Mouse (Mus musculus) hindbrain, embryonic 11.5 days (tissue): ENCODE data around the gene 2810004N23Rik. TPM values are rescaled to one million over a fixed set of nuclear protein-coding genes. Genes with fewer than 3 reads are reported as not detected.

Experiments used
- ATAC-seq: fragments of 200-750 bp; cut with Nextera tagmentation; 2 replicates; pipeline ENCODE4 v1.8.0; 2017; ENCODE audit warnings: mild to moderate bottlenecking, moderate TSS enrichment, moderate library complexity; ENCODE audit not compliant: low FRiP score
- DNase-seq: peaks from one replicate; pipeline ENCODE4 v3.0.0-alpha.2; 2015; ENCODE audit warnings: low spot score
- H3K27ac ChIP-seq: fragments of 300-500 bp; sonication (generic); 2 replicates; pipeline ENCODE4 v1.5.1; 2014; ENCODE audit warnings: mild to moderate bottlenecking, low read depth, low read length
- H3K27me3 ChIP-seq: fragments of 300-500 bp; sonication (generic); 2 replicates; pipeline ENCODE4 v1.6.1; 2014; ENCODE audit warnings: mild to moderate bottlenecking, low read length, moderate library complexity, mixed read lengths; ENCODE audit not compliant: control insufficient read depth, insufficient read depth
- H3K36me3 ChIP-seq: fragments of 300-500 bp; sonication (generic); 2 replicates; pipeline ENCODE4 v1.6.1; 2014; ENCODE audit warnings: mild to moderate bottlenecking, low read length, moderate library complexity, mixed read lengths; ENCODE audit not compliant: control insufficient read depth, insufficient read depth
- H3K4me1 ChIP-seq: fragments of 300-500 bp; sonication (generic); replicated peaks from 2 replicates; pipeline ENCODE4 v1.6.1; 2014; ENCODE audit warnings: low read length, mixed read lengths; ENCODE audit not compliant: control insufficient read depth, insufficient read depth
- H3K4me2 ChIP-seq: fragments of 300-500 bp; sonication (generic); replicated peaks from 2 replicates; pipeline ENCODE4 v1.6.1; 2014; ENCODE audit warnings: mild to moderate bottlenecking, low read depth, low read length
- H3K4me3 ChIP-seq: fragments of 300-500 bp; sonication (generic); 2 replicates; pipeline ENCODE4 v1.5.1; 2014; ENCODE audit warnings: low read depth, low read length
- H3K9ac ChIP-seq: fragments of 300-500 bp; sonication (generic); 2 replicates; pipeline ENCODE4 v1.6.1; 2014; ENCODE audit warnings: low read depth, low read length
- H3K9me3 ChIP-seq: fragments of 300-500 bp; sonication (generic); 2 replicates; pipeline ENCODE4 v1.6.1; 2016; ENCODE audit warnings: low read length; ENCODE audit not compliant: control insufficient read depth
- WGBS: fragments of 180-500 bp; shearing (Covaris S2); extraction: QIAGEN DNeasy Blood & Tissue Kit; methylation state at CpG from one replicate; pipeline ENCODE4 v1.1.7; 2014; 5-methylcytosine and 5-hydroxymethylcytosine counted together
- polyA plus RNA-seq: library from polyadenylated mRNA; unstranded; fragments of >200 nt; fragmentation: Nextera tagmentation; extraction: Ambion mirVana; gene quantifications from 2 replicates; pipeline ENCODE4 v1.2.1, GENCODE M21; 2014

The 2810004N23Rik gene
- polyA plus RNA-seq, 1 experiment from 2014 or later: 38.8 TPM

DNA sequence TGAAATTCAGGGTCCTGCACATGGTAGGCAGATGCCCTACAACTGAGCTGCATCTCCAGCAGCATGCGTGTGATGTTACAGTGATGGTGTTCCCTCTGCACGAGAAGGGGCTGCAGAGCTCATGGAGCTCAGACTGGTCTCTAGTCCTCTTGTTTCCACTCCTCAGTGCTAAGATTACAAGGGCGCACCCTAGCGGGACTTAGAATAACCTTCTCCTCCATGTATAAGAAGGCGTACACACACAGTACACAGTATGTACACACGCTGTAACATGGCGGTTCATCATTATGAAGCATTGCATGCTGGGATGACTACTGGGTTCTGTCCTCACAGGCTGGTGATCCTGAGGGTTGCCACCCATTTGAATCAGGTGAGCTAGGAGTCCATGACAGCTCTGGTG lies 9.2 kb upstream of the 2810004N23Rik start:
- ATAC-seq: no peak
- no peaks in the 10 kb centered on the region for H3K27me3 ChIP-seq
- H3K9ac ChIP-seq: no peak overlapping the region
- DNase-seq: no peak
- H3K4me1 ChIP-seq: no peaks in the 10 kb centered on the region; the same call in 1 of the 2 replicates
- H3K27ac ChIP-seq: no peak overlapping the region
- H3K36me3 ChIP-seq: no peaks in the 10 kb centered on the region
- H3K4me3 ChIP-seq: no peak overlapping the region
- WGBS: 94% methylated on average over 7 of the region's 7 CpGs
- no peaks in the 10 kb centered on the region for H3K9me3 ChIP-seq
- no peak overlapping the region for H3K4me2 ChIP-seq

GRCm38 (mm10) chr8:124871474-124871873 lies 8.6 kb upstream of the 2810004N23Rik start:
- Histone ChIP-seq H3K27ac (no peak overlapping the region), H3K9ac (no peak overlapping the region), H3K4me3 (no peak overlapping the region), H3K9me3 (no peaks in the 10 kb centered on the region), H3K36me3 (no peaks in the 10 kb centered on the region), H3K4me2 (no peak overlapping the region), H3K4me1 (no peaks in the 10 kb centered on the region; the same call in 1 of the 2 replicates), H3K27me3 (no peaks in the 10 kb centered on the region)
- 93% methylated on average over 7 of the region's 7 CpGs for WGBS
- no peak for DNase-seq
- no peak for ATAC-seq

GRCm38 (mm10) chr8:124869708-124870107 lies 6.8 kb upstream of the 2810004N23Rik start:
- no peaks in the 10 kb centered on the region for H3K27me3 ChIP-seq
- WGBS: 87% methylated on average over 6 of the region's 6 CpGs
- no peak overlapping the region for H3K4me3 ChIP-seq
- H3K27ac ChIP-seq: no peak overlapping the region
- no peaks in the 10 kb centered on the region for H3K36me3 ChIP-seq
- H3K9me3 ChIP-seq: no peaks in the 10 kb centered on the region
- ATAC-seq (no peak), DNase-seq (no peak)
- no peak overlapping the region for H3K4me2 ChIP-seq
- H3K4me1 ChIP-seq: no peaks in the 10 kb centered on the region; the same call in 1 of the 2 replicates
- H3K9ac ChIP-seq: no peak overlapping the region

- H3K27ac ChIP-seq: no peak overlapping the region
- ATAC-seq (no peak), DNase-seq (no peak)
- H3K27me3 ChIP-seq: no peaks in the 10 kb centered on the region
- no peak overlapping the region for H3K9ac ChIP-seq
- no peaks in the 10 kb centered on the region for H3K36me3 ChIP-seq
- no peak overlapping the region for H3K4me2 ChIP-seq
- H3K9me3 ChIP-seq: no peaks in the 10 kb centered on the region
- WGBS: 88% methylated on average over 2 of the region's 2 CpGs
- peaks cover 2% of the 10 kb centered on the region; the same call in 1 of the 2 replicates for H3K4me1 ChIP-seq
- no peak overlapping the region for H3K4me3 ChIP-seq
Measured at GRCm38 (mm10) chr8:124867126-124867525, 4.2 kb upstream of the 2810004N23Rik start.

DNA sequence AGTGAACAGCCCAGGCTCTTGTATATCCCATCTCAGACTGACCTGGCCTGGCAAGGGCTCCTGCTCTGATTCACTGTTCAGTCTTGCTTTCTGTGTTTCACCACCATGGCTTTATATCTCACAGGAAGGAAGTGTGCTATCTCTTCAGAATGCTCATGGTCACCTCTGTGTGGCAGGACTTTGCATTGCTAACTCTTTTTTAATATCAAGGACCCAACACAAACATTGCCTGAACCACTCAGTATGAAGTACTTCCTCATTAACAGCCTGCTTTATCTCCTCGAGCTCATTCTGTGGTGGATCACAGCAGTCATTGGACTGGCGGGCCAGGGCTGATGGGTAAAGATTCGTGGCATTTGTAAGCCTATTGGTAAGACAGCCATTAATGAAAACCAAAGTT lies 3.7 kb upstream of the 2810004N23Rik start:
- H3K9me3 ChIP-seq: no peaks in the 10 kb centered on the region
- 83% methylated on average over 3 of the region's 3 CpGs for WGBS
- DNase-seq (no peak), ATAC-seq (no peak)
- no peak overlapping the region for H3K4me2 ChIP-seq
- no peak overlapping the region for H3K9ac ChIP-seq
- H3K27me3 ChIP-seq: no peaks in the 10 kb centered on the region
- H3K27ac ChIP-seq: no peak overlapping the region
- H3K36me3 ChIP-seq: no peaks in the 10 kb centered on the region
- no peak overlapping the region for H3K4me3 ChIP-seq
- H3K4me1 ChIP-seq: peaks cover 3% of the 10 kb centered on the region; the same call in 1 of the 2 replicates

GRCm38 (mm10) chr8:124863729-124864128 lies 809 bp upstream of the 2810004N23Rik start:
- H3K4me3 ChIP-seq: peak overlapping the region; percentile 95
- H3K36me3 ChIP-seq: peaks cover 5% of the 10 kb centered on the region; the same call in 1 of the 2 replicates

DNA sequence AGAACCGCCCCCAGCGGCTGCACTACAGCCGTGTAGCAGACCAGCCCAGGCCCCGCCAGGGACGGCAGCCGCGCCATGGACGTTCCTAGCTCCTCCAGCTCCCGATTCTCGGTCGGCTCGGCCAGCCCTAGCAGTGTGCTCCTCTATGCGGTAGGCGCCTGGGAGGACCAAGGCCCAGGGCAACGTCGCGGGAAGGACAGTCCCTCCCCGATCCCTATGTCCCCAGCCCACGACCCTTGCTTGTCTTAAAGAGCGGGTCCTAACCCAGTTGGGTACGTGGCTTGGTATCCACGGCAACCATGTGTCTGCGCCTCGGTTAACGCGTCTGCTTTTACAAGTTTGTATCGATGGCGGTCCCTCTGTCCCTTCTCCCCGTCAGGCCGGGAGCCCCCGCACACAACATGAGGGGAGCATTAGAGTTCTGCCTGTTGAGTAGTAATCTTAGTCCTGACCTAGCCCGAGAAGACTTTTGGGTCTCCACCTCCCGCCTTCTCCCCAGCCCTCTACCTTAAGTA lies 300 bp upstream of the 2810004N23Rik start:
- H3K4me2 ChIP-seq: peak overlapping the region; percentile 76
- peaks cover 8% of the 10 kb centered on the region; the same call in 1 of the 2 replicates for H3K36me3 ChIP-seq
- H3K27ac ChIP-seq: peak overlapping the region; percentile 89
- H3K27me3 ChIP-seq: no peaks in the 10 kb centered on the region
- DNase-seq (no peak), ATAC-seq (peak; percentile 86)
- H3K9ac ChIP-seq: peak overlapping the region; percentile 98
- no peaks in the 10 kb centered on the region for H3K9me3 ChIP-seq
- H3K4me1 ChIP-seq: peaks cover 3% of the 10 kb centered on the region; the same call in 1 of the 2 replicates
- 0% methylated on average over 31 of the region's 33 CpGs for WGBS
- H3K4me3 ChIP-seq: peak overlapping the region; percentile 95

More at GRCm38 (mm10) chr8:124863729-124864128, 809 bp upstream of the 2810004N23Rik start:
- H3K9ac ChIP-seq: peak overlapping the region; percentile 98
- H3K27ac ChIP-seq: no peak overlapping the region
- ATAC-seq: no peak
- H3K27me3 ChIP-seq: no peaks in the 10 kb centered on the region
- 22% methylated on average over 8 of the region's 8 CpGs for WGBS
- H3K4me1 ChIP-seq: peaks cover 3% of the 10 kb centered on the region; the same call in 1 of the 2 replicates
- peak overlapping the region; percentile 76 for H3K4me2 ChIP-seq
- no peaks in the 10 kb centered on the region for H3K9me3 ChIP-seq
- peak; percentile 22 for DNase-seq

DNA sequence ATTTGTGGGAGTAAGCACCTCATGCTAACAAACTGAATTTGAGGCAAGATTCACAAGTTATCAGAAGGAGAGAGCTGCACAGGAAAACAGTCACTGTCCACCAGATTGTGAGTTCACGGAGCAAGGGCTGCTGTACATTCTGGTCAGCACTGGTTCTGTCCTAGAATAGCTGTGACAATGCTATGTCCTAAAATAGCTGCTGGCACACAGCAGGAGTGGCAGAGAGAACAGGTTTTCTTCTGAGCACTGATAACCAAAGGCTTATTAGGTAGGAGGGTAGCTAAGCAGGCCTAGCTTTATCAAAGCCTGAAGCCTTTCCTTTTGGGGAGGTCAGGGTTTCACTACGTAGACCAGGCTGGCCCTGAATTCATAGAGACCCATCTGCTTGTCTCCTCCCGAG lies 2.7 kb downstream of the 2810004N23Rik start:
- ATAC-seq (no peak), DNase-seq (no peak)
- Histone ChIP-seq H3K27me3 (no peaks in the 10 kb centered on the region), H3K9ac (no peak overlapping the region), H3K36me3 (peaks cover 18% of the 10 kb centered on the region; the same call in 1 of the 2 replicates), H3K27ac (no peak overlapping the region), H3K4me1 (0 out of 2 replicates have a peak, but pooled peaks cover 3% of the 10 kb centered on the region), H3K9me3 (no peaks in the 10 kb centered on the region), H3K4me2 (no peak overlapping the region), H3K4me3 (no peak overlapping the region)
- 88% methylated on average over 3 of the region's 3 CpGs for WGBS

DNA sequence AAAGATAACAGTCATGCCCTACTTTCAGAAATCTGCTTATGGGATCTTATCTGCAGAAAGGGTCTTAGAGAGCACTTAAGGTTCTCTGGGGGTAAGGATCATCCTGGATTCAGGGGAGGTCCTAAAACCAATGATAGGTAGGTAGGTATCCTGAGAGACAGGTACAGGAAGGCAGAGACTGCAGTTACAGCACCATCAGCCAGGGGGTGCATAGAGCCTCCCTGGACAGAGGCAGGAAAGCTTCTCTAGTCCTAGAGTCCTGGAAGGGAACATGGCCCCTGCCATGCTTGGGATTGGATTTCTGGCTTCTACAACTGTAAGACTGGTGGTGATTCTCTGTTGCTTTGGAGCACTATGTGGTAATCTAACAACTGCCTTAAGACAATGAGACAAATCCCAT lies 3.5 kb downstream of the 2810004N23Rik start:
- Histone ChIP-seq H3K4me1 (0 out of 2 replicates have a peak, but pooled peaks cover 3% of the 10 kb centered on the region), H3K27me3 (no peaks in the 10 kb centered on the region), H3K9ac (no peak overlapping the region), H3K4me2 (no peak overlapping the region), H3K36me3 (peaks cover 18% of the 10 kb centered on the region; the same call in 1 of the 2 replicates), H3K27ac (no peak overlapping the region), H3K9me3 (no peaks in the 10 kb centered on the region), H3K4me3 (no peak overlapping the region)
- ATAC-seq (no peak), DNase-seq (no peak)
